Mouse (Mus musculus) ES-Bruce4 (cell line): ENCODE measurements around the gene Rnf151. TPM values are rescaled to one million over a fixed set of nuclear protein-coding genes. Genes with fewer than 3 reads are reported as not detected.

ENCODE experiments used
- H3K27ac ChIP-seq: 2 replicates; pipeline ENCODE4 v1.5.1; 2012; ENCODE audit warnings: low read length, inconsistent platforms; ENCODE audit not compliant: insufficient read depth
- H3K27me3 ChIP-seq: 2 replicates; pipeline ENCODE4 v1.6.1; 2012; ENCODE audit warnings: mild to moderate bottlenecking, low read length, inconsistent platforms; ENCODE audit not compliant: control insufficient read depth, poor library complexity, insufficient read depth, severe bottlenecking
- H3K36me3 ChIP-seq: 2 replicates; pipeline ENCODE4 v1.6.1; 2012; ENCODE audit warnings: inconsistent platforms, mild to moderate bottlenecking, low read length, moderate library complexity; ENCODE audit not compliant: control insufficient read depth, poor library complexity, insufficient read depth, severe bottlenecking
- H3K4me1 ChIP-seq: one replicate; pipeline ENCODE4 v1.8.1; 2011; ENCODE audit warnings: low read length; ENCODE audit not compliant: control insufficient read depth, insufficient read depth
- H3K4me3 ChIP-seq: 2 replicates; pipeline ENCODE4 v1.5.1; 2011; ENCODE audit warnings: low read depth, mild to moderate bottlenecking, low read length
- H3K9ac ChIP-seq: 2 replicates; pipeline ENCODE4 v1.6.1; 2012; ENCODE audit warnings: low read depth, mild to moderate bottlenecking, inconsistent platforms; ENCODE audit not compliant: poor library complexity, severe bottlenecking
- H3K9me3 ChIP-seq: replicated peaks from 2 replicates; pipeline ENCODE4 v1.6.1; 2012; ENCODE audit warnings: mild to moderate bottlenecking, low read length, inconsistent platforms; ENCODE audit not compliant: control insufficient read depth, poor library complexity, insufficient read depth, severe bottlenecking
- CTCF ChIP-seq: IDR thresholded peaks from one replicate; pipeline ENCODE4 v1.8.1; 2011; ENCODE audit warnings: low read depth, low read length
- EP300 ChIP-seq: IDR thresholded peaks from 2 replicates; pipeline ENCODE4 v1.6.1; 2011; ENCODE audit warnings: low read depth, low read length; ENCODE audit not compliant: insufficient read depth
- POLR2A ChIP-seq: IDR thresholded peaks from one replicate; pipeline ENCODE4 v1.8.1; 2011; ENCODE audit warnings: low read length; ENCODE audit not compliant: insufficient read depth
- polyA plus RNA-seq: library from polyadenylated mRNA; stranded (reverse); fragments of >200 nt; gene quantifications from 2 replicates; pipeline ENCODE4 v1.2.4, GENCODE M21; 2011; ENCODE audit warnings: low read depth; ENCODE audit not compliant: missing spikeins, insufficient read depth, insufficient read length

Gene Rnf151
- polyA plus RNA-seq, 1 experiment: not detected

DNA sequence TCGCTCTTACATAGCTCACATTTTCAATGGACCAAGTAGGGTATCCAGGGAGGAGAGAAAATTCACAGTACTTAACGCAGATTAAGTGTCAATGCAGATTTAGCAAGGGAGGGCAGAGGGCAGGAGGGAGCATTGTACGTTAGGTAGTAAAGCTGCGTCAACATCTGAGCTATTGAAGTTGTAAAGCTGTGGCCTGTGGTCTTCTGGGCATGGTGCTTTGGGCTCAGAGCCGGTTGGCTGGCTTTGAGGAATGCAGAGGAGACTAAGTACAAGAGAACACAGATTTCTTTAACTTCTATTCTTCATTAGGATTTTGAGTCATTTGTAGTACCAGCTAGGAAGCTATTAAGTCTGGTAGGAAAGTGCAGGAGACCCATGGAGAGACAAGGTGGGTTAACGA, 2.3 kb downstream of the Rnf151 start:
- H3K9me3 ChIP-seq: no peaks in the 10 kb centered on the region
- TF ChIP-seq POLR2A (no peak), CTCF (no peak), EP300 (no peak)
- peaks cover 14% of the 10 kb centered on the region for H3K36me3 ChIP-seq
- no peak overlapping the region for H3K27ac ChIP-seq
- no peaks in the 10 kb centered on the region for H3K27me3 ChIP-seq
- H3K4me3 ChIP-seq: no peak overlapping the region
- H3K9ac ChIP-seq: no peak overlapping the region
- no peaks in the 10 kb centered on the region for H3K4me1 ChIP-seq

DNA sequence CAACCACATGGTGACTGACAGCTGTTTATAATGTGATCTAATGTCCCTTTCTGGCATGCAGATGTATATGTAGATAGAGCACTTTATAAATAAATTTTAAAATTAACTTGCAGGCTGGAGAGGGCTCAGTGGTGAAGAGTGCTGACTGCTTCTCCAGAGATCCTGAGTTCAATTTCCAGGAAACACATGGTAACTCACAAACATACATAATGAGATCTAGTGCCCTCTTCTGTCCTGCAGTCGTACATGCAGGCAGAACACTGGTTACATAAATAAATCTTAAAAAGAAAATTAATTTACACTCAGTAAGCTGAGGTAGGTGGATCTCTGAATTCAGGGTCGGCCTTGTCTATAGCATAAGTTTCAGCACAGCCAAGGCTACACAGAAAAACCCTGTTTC, 9.2 kb downstream of the Rnf151 start:
- TF ChIP-seq CTCF (no peak), POLR2A (no peak), EP300 (no peak)
- Histone ChIP-seq H3K9me3 (no peaks in the 10 kb centered on the region), H3K36me3 (peaks cover 10% of the 10 kb centered on the region), H3K9ac (no peak overlapping the region; the same call in 1 of the 2 replicates), H3K4me1 (no peaks in the 10 kb centered on the region), H3K27me3 (no peaks in the 10 kb centered on the region), H3K4me3 (no peak overlapping the region), H3K27ac (no peak overlapping the region)

DNA sequence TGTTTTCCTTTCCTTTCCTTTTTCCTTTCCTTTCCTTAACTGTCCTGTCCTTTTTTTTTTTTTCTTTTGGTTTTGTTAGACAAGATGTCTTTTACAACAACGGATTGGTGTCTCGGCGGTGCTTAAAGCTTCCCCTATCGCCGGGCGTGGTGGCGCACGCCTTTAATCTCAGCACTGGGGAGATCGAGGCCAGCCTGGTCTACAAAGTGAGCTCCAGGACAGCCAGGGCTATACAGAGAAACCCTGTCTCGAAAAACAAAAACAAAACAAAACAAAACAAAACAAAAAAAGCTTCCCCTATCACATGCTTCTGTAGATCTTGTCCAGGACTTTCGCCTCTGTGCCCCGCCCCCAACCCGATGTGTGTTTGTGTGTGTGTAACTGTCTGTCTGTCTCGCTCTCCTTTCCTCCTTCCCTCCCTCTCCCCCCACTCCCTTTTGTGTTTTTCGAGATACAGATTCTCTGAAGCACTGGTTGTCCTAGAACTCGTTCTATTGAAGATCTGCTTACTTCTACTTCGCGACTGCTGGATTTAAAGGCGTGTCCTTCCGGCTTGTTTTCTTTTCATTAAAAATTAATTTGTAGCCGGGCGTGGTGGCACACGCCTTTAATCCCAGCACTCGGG, 9.9 kb downstream of the Rnf151 start:
- H3K27me3 ChIP-seq: no peaks in the 10 kb centered on the region
- H3K9me3 ChIP-seq: no peaks in the 10 kb centered on the region
- H3K27ac ChIP-seq: peak overlapping the region; percentile 58
- peak overlapping the region; percentile 84 for H3K4me3 ChIP-seq
- H3K9ac ChIP-seq: peak overlapping the region; percentile 59
- no peak for TF ChIP-seq CTCF
- no peak for TF ChIP-seq EP300
- no peak for TF ChIP-seq POLR2A
- no peaks in the 10 kb centered on the region for H3K4me1 ChIP-seq
- peaks cover 10% of the 10 kb centered on the region for H3K36me3 ChIP-seq

DNA sequence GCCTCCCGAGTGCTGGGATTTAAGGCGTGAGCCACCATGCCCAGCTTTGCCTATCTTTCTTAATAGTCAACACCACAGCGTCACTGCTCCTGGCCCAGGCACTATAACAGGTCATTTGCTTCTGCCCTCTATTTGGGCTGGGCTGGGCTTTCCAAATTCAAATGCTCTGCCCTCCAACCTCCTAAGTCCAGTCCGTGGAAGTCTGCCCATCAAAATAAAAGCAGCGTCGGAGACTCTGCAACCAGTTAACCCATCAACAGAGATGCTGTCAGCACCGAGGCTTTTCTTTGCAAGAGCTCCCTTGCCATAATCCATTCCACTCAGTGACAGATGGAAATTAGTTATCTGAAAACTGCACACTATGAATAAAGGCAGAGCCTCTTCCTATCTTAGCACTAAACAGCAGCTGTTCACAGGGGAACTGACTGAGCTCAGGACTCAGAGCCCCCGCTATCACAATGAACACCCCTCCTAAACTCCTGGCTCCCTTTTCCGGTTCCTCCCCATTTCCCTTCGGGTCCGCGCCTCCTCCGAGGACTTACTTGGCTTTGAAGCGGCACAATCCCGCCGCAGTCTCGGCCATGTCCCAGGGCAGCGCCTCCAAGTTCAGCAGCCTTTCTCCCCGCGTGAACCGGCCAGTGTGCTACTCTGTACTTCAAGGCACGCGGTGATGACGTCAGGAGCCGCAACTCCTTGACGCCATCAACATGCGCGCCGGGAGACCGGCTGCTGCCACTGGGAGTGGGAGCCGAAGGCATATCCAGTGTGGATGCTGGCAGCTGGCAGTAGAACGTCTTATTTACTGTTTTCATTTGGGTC, 10.7 kb downstream of the Rnf151 start, which contains the start of gene Tbl3:
Gene Tbl3 (minus strand): TSS at position 679 of the 819 bp plus-strand sequence.
- peak within 1 kb of the TSS; percentile 58 for H3K27ac ChIP-seq
- H3K27me3 ChIP-seq: no peaks in the 10 kb centered on the region
- H3K4me3 ChIP-seq: peak within 1 kb of the TSS; percentile 84
- H3K36me3 ChIP-seq: peaks cover 11% of the 10 kb centered on the region
- H3K9me3 ChIP-seq: no peaks in the 10 kb centered on the region
- no peaks in the 10 kb centered on the region for H3K4me1 ChIP-seq
- H3K9ac ChIP-seq: peak within 1 kb of the TSS; percentile 59
- peak; percentile 58 for TF ChIP-seq POLR2A
- 0 out of 2 replicates have a peak, but pooled peaks have one; percentile 26 for TF ChIP-seq EP300
- TF ChIP-seq CTCF: no peak

DNA sequence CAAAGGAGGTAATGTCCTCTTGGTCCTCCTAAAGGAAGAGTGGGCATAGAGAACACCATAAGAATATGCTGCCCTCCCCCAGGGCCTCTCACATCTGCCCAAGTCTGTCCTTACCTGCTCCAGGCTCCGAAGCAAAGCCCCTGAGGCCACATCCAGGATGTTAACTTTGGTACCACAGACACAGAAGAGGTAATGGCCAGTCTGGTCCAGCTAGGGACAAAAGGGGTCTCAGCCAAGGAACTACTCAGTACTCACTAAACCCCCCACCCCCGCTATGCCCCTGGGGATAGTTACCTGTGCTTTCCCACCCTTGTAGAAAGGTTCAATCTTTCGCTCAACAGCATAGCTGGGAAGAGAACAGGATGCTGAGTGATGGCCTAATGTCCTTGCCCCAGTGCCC, 12.0 kb downstream of the Rnf151 start:
- Histone ChIP-seq H3K27ac (no peak overlapping the region), H3K9me3 (no peaks in the 10 kb centered on the region), H3K27me3 (no peaks in the 10 kb centered on the region), H3K4me3 (no peak overlapping the region), H3K4me1 (no peaks in the 10 kb centered on the region), H3K36me3 (peaks cover 17% of the 10 kb centered on the region), H3K9ac (no peak overlapping the region)
- TF ChIP-seq CTCF (no peak), EP300 (no peak), POLR2A (no peak)

DNA sequence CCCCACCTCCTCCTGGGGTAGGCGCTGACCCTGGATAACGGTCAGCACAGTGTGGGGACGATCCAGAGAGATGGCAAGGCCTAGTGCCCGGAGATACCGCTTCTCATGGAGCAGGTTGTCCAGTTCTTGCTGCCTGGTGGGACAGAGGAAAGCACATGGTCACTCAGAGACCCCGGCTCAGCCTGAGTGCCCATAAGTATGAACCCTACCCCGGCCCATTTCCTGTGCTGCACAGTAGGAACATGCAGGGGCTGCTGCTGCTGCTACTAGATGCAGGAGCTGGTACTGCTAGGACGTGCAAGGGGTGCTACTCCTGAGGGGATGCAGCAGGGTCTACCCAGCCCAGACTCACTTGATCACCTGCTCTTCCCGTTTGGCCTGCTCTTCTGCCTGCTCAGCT, 16.6 kb downstream of the Rnf151 start:
- Histone ChIP-seq H3K9ac (no peak overlapping the region), H3K9me3 (no peaks in the 10 kb centered on the region), H3K4me1 (peaks cover 6% of the 10 kb centered on the region), H3K4me3 (no peak overlapping the region), H3K27me3 (no peaks in the 10 kb centered on the region), H3K36me3 (peaks cover 20% of the 10 kb centered on the region), H3K27ac (no peak overlapping the region)
- TF ChIP-seq POLR2A (no peak), CTCF (no peak), EP300 (no peak)
